Mouse (Mus musculus) mouse embryonic stem cell (cell line): ENCODE measurements at regions not wholly inside any gene's neighbourhood (a gene's known extent, or its start where the extent isn't known, plus 50 kb on each side); places are given as distances from the start of the nearest gene placed in this dataset.

Source experiments
- in situ Hi-C, 2 experiments: fragments of 300-500 bp; cut with MboI; formaldehyde crosslinking; loops; 1 replicate in 1 of 2; 3 replicates in 1 of 2; pipeline ENCODE4 v1.14.3; 2019 to 2020; ENCODE audit warnings: low sequenced_read_pairs in 2 of 2, low pct_unique_long_range_greater_than_20kb in 1 of 2, mixed read lengths in 1 of 2; ENCODE audit not compliant: unreplicated experiment in 1 of 2

DNA sequence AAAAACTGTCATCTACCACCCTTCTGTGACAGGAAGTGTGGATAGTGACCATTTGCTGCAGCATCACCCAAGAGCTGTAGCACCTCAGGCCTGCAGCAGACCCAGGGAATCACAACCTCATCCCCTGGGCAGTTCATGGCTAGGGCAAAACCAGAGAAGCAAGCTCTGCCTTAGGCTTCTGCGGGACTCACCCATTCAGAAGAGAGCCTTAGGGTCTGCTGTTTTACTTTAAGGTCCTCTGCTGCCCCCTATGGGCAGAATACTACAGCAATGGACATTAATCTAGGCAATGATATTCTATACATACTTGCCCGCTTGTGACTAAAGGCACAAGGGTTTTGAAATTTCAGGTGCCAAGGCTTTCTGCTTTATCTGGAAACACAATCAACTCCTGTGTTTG, 54.4 kb upstream of the Sh3gl3 start:
- in situ Hi-C loops = loop anchor here (5.0 to 10.0 kb wide), 2 partner anchors 157 to 164 kb away; no protein-coding TSS in a partner anchor

GRCm38 (mm10) chr7:82119866-82120265, 53.8 kb upstream of the Sh3gl3 start:
- in situ Hi-C loops = loop anchor here (5.0 to 10.0 kb wide), 5 partner anchors 145 to 165 kb away; no protein-coding TSS in a partner anchor

DNA sequence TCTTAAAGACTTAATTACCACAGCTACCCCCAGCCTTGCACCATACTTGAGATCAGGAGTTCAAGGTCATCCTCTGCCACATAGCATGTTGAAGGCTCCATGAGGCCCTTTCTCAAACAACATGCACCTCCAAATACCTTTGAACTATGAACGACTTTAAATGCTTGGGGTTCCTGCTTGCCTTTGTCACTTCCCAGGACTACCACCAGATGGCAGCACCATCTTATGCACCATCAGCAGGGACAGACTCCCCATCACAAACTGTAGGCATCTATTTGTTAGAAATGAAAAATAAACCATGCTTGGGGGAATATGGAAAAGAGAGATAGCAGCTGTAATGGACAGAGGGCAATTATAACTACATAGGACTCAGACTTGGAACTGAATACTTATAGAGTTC, 51.9 kb upstream of the Sh3gl3 start:
- in situ Hi-C loops = loop anchor here (5.0 to 10.0 kb wide), 3 partner anchors 143 to 151 kb away; no protein-coding TSS in a partner anchor
